19 mouse cellular contexts compared by ENCODE assay signal in the genomic region with DNA sequence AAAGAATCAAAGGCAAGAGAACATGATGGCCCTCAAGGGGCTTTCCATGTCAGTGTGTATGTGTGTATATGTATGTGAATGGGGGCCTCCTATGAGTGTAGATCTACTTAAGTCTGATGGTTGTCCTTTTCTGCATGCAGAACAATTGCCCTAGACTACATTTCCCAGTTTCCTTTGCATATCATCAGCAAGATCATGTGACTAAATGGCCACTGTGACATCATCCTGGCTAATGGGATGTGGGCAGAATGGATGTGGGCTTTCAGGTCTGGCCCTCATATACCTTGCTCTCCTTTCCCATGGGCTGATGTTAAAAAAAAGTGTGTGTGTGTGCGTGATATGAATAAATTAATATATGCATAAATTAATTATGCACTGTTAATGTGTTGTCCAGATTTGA. TPM values are rescaled to one million over a fixed set of nuclear protein-coding genes. Genes with fewer than 3 reads are reported as not detected.
"Had no signal": no experiment of that assay in that cellular context is flagged by ENCODE, and none has a peak within 500 bp of the region (broad histone marks: within the 10 kb centered on the region; RNA-seq: fewer than 3 reads in every experiment).

No protein-coding gene starts in this region.

- H3K4me3 ChIP-seq: limb, embryonic 13.5 days; liver, embryonic 12.5 days; midbrain, embryonic 12.5 days; myocyte had no signal

- H3K36me3 ChIP-seq: limb, embryonic 13.5 days; liver, embryonic 12.5 days; midbrain, embryonic 12.5 days had no signal

- ATAC-seq: intestine, postnatal 0 days; liver, embryonic 12.5 days had no signal

- H3K9me3 ChIP-seq: limb, embryonic 13.5 days; liver, embryonic 12.5 days; midbrain, embryonic 12.5 days had no signal

- H3K4me1 ChIP-seq: midbrain, embryonic 12.5 days had no signal

- H3K9ac ChIP-seq: limb, embryonic 13.5 days; liver, embryonic 12.5 days; lung, embryonic 14.5 days; midbrain, embryonic 12.5 days had no signal

- H3K27ac ChIP-seq: kidney, postnatal 0 days; limb, embryonic 13.5 days; liver, embryonic 12.5 days; midbrain, embryonic 12.5 days had no signal

- H3K4me2 ChIP-seq: limb, embryonic 13.5 days; liver, embryonic 12.5 days; lung, embryonic 14.5 days; midbrain, embryonic 12.5 days had no signal

- DNase-seq: kidney, adult 8-10 months; kidney, postnatal 36 days; lung, embryonic 14.5 days; lung, postnatal 10 days; lung, postnatal 4 days; right cerebral cortex, adult 18-20 months; right cerebral cortex, postnatal 4 days; spleen, adult 18-20 months; thymus, adult 18-20 months; thymus, postnatal 14 days had no signal

RNA-seq across cellular contexts. Expression of gene Ccdc185, which starts 9.8 kb away (rescaled TPM):
- polyA plus RNA-seq: intestine, postnatal 0 days; kidney, postnatal 0 days; limb, embryonic 13.5 days; liver, embryonic 12.5 days; liver, embryonic 16.5 days; lung, embryonic 14.5 days; midbrain, embryonic 12.5 days; myocyte; neural tube, embryonic 11.5 days; stomach, embryonic 14.5 days had no signal
